Mouse (Mus musculus) MEL (cell line): Measurements from ENCODE around the gene Gm47995. TPM values are rescaled to one million over a fixed set of nuclear protein-coding genes. Genes with fewer than 3 reads are reported as not detected.

ENCODE experiments used
- DNase-seq: peaks from one replicate; pipeline ENCODE4 v3.0.0; 2011; ENCODE audit warnings: low read depth, low spot score
- H3K27ac ChIP-seq: 2 replicates; pipeline ENCODE4 v1.5.1; 2012; ENCODE audit warnings: low read depth, mild to moderate bottlenecking, control low read depth, low read length, moderate library complexity; ENCODE audit not compliant: control insufficient read depth
- H3K27me3 ChIP-seq, 2 experiments: fragments of 150-350 bp in 1 of 2; sonication (generic) in 1 of 2; 2 replicates each; pipeline ENCODE4 v1.6.1; 2012; ENCODE audit warnings: low read length in 2 of 2, mild to moderate bottlenecking in 2 of 2, improper control_type of control experiment in 1 of 2, moderate library complexity in 1 of 2; ENCODE audit not compliant: insufficient read depth in 2 of 2, control insufficient read depth in 1 of 2
- H3K36me3 ChIP-seq, 2 experiments: 2 replicates each; pipeline ENCODE4 v1.6.1; 2012 to 2014; ENCODE audit warnings: low read length in 2 of 2, improper control_type of control experiment in 1 of 2, inconsistent platforms in 1 of 2, mild to moderate bottlenecking in 1 of 2; ENCODE audit not compliant: insufficient read depth in 2 of 2, control insufficient read depth in 1 of 2
- H3K4me1 ChIP-seq, 2 experiments: fragments of 150-350 bp in 1 of 2; sonication (generic) in 1 of 2; 2 replicates each; pipeline ENCODE4 v1.6.1; 2012; ENCODE audit warnings: low read length in 2 of 2, improper control_type of control experiment in 1 of 2, mild to moderate bottlenecking in 1 of 2; ENCODE audit not compliant: insufficient read depth in 2 of 2, control insufficient read depth in 1 of 2
- H3K4me3 ChIP-seq, 2 experiments: fragments of 150-350 bp in 1 of 2; sonication (generic) in 1 of 2; 2 replicates each; pipeline ENCODE4 v1.5.1; 2012; ENCODE audit warnings: low read depth in 2 of 2, low read length in 2 of 2, mild to moderate bottlenecking in 2 of 2, moderate library complexity in 2 of 2, control low read depth in 1 of 2, improper control_type of control experiment in 1 of 2; ENCODE audit not compliant: control insufficient read depth in 1 of 2, insufficient read depth in 1 of 2
- H3K79me2 ChIP-seq: 2 replicates; pipeline ENCODE4 v1.6.1; 2012; ENCODE audit warnings: mild to moderate bottlenecking, low read length, moderate library complexity; ENCODE audit not compliant: control insufficient read depth, poor library complexity, insufficient read depth
- H3K9ac ChIP-seq: 2 replicates; pipeline ENCODE4 v1.6.1; 2012; ENCODE audit warnings: low read depth, mild to moderate bottlenecking, control low read depth, low read length, moderate library complexity; ENCODE audit not compliant: control insufficient read depth, poor library complexity, severe bottlenecking
- H3K9me3 ChIP-seq: fragments of 150-350 bp; sonication (generic); replicated peaks from 2 replicates; pipeline ENCODE4 v1.6.1; 2012; ENCODE audit warnings: mild to moderate bottlenecking, low read length, improper control_type of control experiment, moderate library complexity; ENCODE audit not compliant: insufficient read depth
- BHLHE40 ChIP-seq: IDR thresholded peaks from 2 replicates; pipeline ENCODE4 v1.6.1; 2012; ENCODE audit warnings: low read depth, mild to moderate bottlenecking, inconsistent platforms, low read length, improper control_type of control experiment, borderline replicate concordance
- CHD1 ChIP-seq: IDR thresholded peaks from 2 replicates; pipeline ENCODE4 v1.6.1; 2012; ENCODE audit warnings: low read depth, mild to moderate bottlenecking, inconsistent platforms, low read length, improper control_type of control experiment
- CTCF ChIP-seq, 3 experiments: IDR thresholded peaks in 2 of 3; conservative IDR thresholded peaks in 1 of 3; 2 replicates each; pipeline ENCODE4 v1.5.1; 2011 to 2012; ENCODE audit warnings: low read length in 3 of 3, low read depth in 2 of 3, mild to moderate bottlenecking in 2 of 3, improper control_type of control experiment in 1 of 3, inconsistent platforms in 1 of 3, mixed read lengths in 1 of 3, moderate library complexity in 1 of 3; ENCODE audit not compliant: control insufficient read depth in 1 of 3, insufficient read depth in 1 of 3, poor library complexity in 1 of 3, severe bottlenecking in 1 of 3
- E2F4 ChIP-seq: IDR thresholded peaks from 2 replicates; pipeline ENCODE4 v1.6.1; 2011; ENCODE audit warnings: low read depth, low read length, improper control_type of control experiment, borderline replicate concordance
- ETS1 ChIP-seq: IDR thresholded peaks from 2 replicates; pipeline ENCODE4 v1.6.1; 2012; ENCODE audit warnings: low read depth, mild to moderate bottlenecking, inconsistent platforms, low read length, improper control_type of control experiment, moderate library complexity
- GABPA ChIP-seq: IDR thresholded peaks from 2 replicates; pipeline ENCODE4 v1.6.1; 2012; ENCODE audit warnings: low read depth, mild to moderate bottlenecking, inconsistent platforms, low read length, improper control_type of control experiment, moderate library complexity
- GATA1 ChIP-seq: IDR thresholded peaks from 2 replicates; pipeline ENCODE4 v1.6.1; 2011; ENCODE audit warnings: low read depth, low read length, improper control_type of control experiment
- HCFC1 ChIP-seq: IDR thresholded peaks from 2 replicates; pipeline ENCODE4 v1.6.1; 2012; ENCODE audit warnings: low read depth, mild to moderate bottlenecking, inconsistent platforms, low read length, improper control_type of control experiment, moderate library complexity
- KAT2A ChIP-seq: conservative IDR thresholded peaks from 2 replicates; pipeline ENCODE4 v1.6.1; 2012; ENCODE audit warnings: low read depth, low read length, improper control_type of control experiment, inconsistent platforms
- MAFK ChIP-seq: IDR thresholded peaks from 2 replicates; pipeline ENCODE4 v1.6.1; 2011; ENCODE audit warnings: low read depth, mild to moderate bottlenecking, low read length, improper control_type of control experiment, borderline replicate concordance
- MEF2A ChIP-seq: IDR thresholded peaks from 2 replicates; pipeline ENCODE4 v1.6.1; 2014; ENCODE audit warnings: low read depth, mild to moderate bottlenecking, inconsistent platforms, low read length, improper control_type of control experiment; ENCODE audit not compliant: poor library complexity, insufficient replicate concordance, severe bottlenecking; ENCODE audit errors: extremely low read depth
- MXI1 ChIP-seq: IDR thresholded peaks from 2 replicates; pipeline ENCODE4 v1.6.1; 2011; ENCODE audit warnings: mild to moderate bottlenecking, low read depth, low read length, improper control_type of control experiment
- MYB ChIP-seq: IDR thresholded peaks from 2 replicates; pipeline ENCODE4 v1.6.1; 2011; ENCODE audit warnings: mild to moderate bottlenecking, low read depth, low read length, improper control_type of control experiment
- MYC ChIP-seq: IDR thresholded peaks from 2 replicates; pipeline ENCODE4 v1.6.1; 2011; ENCODE audit warnings: low read depth, mild to moderate bottlenecking, low read length, improper control_type of control experiment, moderate library complexity
- NELFE ChIP-seq: IDR thresholded peaks from 2 replicates; pipeline ENCODE4 v1.6.1; 2011; ENCODE audit warnings: low read depth, low read length, improper control_type of control experiment
- NRF1 ChIP-seq: IDR thresholded peaks from 2 replicates; pipeline ENCODE4 v1.6.1; 2014; ENCODE audit warnings: low read depth, mild to moderate bottlenecking, inconsistent platforms, low read length, improper control_type of control experiment, moderate library complexity; ENCODE audit not compliant: poor library complexity, insufficient read depth, severe bottlenecking
- POLR2A ChIP-seq, 2 experiments: IDR thresholded peaks; 2 replicates each; pipeline ENCODE4 v1.6.1; 2011 to 2012; ENCODE audit warnings: low read length in 2 of 2, mild to moderate bottlenecking in 2 of 2, control low read depth in 1 of 2, improper control_type of control experiment in 1 of 2, low read depth in 1 of 2, moderate library complexity in 1 of 2; ENCODE audit not compliant: control insufficient read depth in 1 of 2, insufficient read depth in 1 of 2, poor library complexity in 1 of 2
- POLR2AphosphoS2 ChIP-seq: IDR thresholded peaks from 2 replicates; pipeline ENCODE4 v1.6.1; 2011; ENCODE audit warnings: low read length, improper control_type of control experiment
- RCOR1 ChIP-seq: IDR thresholded peaks from 2 replicates; pipeline ENCODE4 v1.6.1; 2012; ENCODE audit warnings: low read depth, mild to moderate bottlenecking, inconsistent platforms, low read length, improper control_type of control experiment
- SIN3A ChIP-seq: IDR thresholded peaks from 2 replicates; pipeline ENCODE4 v1.6.1; 2012; ENCODE audit warnings: low read length, improper control_type of control experiment, inconsistent platforms
- SMC3 ChIP-seq: IDR thresholded peaks from 2 replicates; pipeline ENCODE4 v1.6.1; 2011; ENCODE audit warnings: low read depth, low read length, improper control_type of control experiment
- TAL1 ChIP-seq: IDR thresholded peaks from 2 replicates; pipeline ENCODE4 v1.6.1; 2012; ENCODE audit warnings: mild to moderate bottlenecking, inconsistent platforms, low read length, moderate library complexity, mixed read lengths
- TBP ChIP-seq: IDR thresholded peaks from 2 replicates; pipeline ENCODE4 v1.8.0; 2011; ENCODE audit warnings: low read depth, low read length, improper control_type of control experiment
- TCF12 ChIP-seq: IDR thresholded peaks from 2 replicates; pipeline ENCODE4 v1.6.1; 2014; ENCODE audit warnings: low read depth, mild to moderate bottlenecking, inconsistent platforms, low read length, improper control_type of control experiment, moderate library complexity
- USF1 ChIP-seq: IDR thresholded peaks from 2 replicates; pipeline ENCODE4 v1.6.1; 2014; ENCODE audit warnings: low read depth, mild to moderate bottlenecking, inconsistent platforms, low read length, improper control_type of control experiment, moderate library complexity
- ZC3H11A ChIP-seq: IDR thresholded peaks from 2 replicates; pipeline ENCODE4 v1.6.1; 2012; ENCODE audit warnings: low read depth, mild to moderate bottlenecking, inconsistent platforms, low read length, improper control_type of control experiment
- ZKSCAN1 ChIP-seq: IDR thresholded peaks from 2 replicates; pipeline ENCODE4 v1.6.1; 2012; ENCODE audit warnings: low read depth, mild to moderate bottlenecking, inconsistent platforms, low read length, improper control_type of control experiment, moderate library complexity
- polyA plus RNA-seq, 2 experiments: library from polyadenylated mRNA; stranded (reverse) in 1 of 2; unstranded in 1 of 2; fragments of >175 nt in 1 of 2; fragments of >200 nt in 1 of 2; gene quantifications; 2 replicates each; pipeline versions ENCODE4 v1.2.1 to v1.2.4; 2012; ENCODE audit warnings: low replicate concordance in 2 of 2, low read depth in 1 of 2; ENCODE audit not compliant: insufficient read length in 2 of 2, insufficient read depth in 1 of 2, missing spikeins in 1 of 2
- total RNA-seq: library from RNA; depleted of rRNA; stranded (reverse); fragments of 300-350 nt; gene quantifications from 2 replicates; pipeline ENCODE4 v1.2.3, GENCODE M21; 2012

The Gm47995 gene
- total and polyA plus RNA-seq, 3 experiments: 0.18 TPM; not detected in 2

DNA sequence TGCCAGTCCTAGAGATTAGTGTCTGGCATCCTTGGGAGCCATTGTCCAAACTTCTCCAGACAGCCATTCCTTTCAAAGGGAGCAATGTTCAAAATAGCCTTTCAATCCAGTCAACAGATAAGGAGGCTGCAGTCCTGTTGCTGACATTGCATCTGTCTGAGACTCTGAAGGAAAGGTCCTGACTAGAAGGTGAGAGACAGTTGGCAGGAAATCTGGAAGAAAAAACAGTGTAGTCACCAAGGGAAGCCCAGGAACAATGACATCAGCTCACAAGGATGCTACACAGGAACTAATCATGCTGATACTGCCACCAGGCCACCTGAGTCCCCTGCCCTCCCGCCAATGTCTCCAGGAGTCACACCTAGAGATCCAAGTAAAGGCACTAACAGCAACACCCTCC is 25.1 kb downstream of the Gm47995 start:
- peaks cover 3 to 8% of the 10 kb centered on the region in 2 experiments; a peak in 2 of 4 replicates for H3K4me1 ChIP-seq
- H3K36me3 ChIP-seq: peaks cover 0 to 5% of the 10 kb centered on the region in 2 experiments; a peak in 2 of 4 replicates
- no peak for TF ChIP-seq CHD1
- TF ChIP-seq KAT2A: no peak
- TF ChIP-seq HCFC1: no peak
- TF ChIP-seq USF1: no peak
- TF ChIP-seq GATA1: no peak
- TF ChIP-seq POLR2A (IDR thresholded peaks at IDR 0.05; ENCODE audit: control insufficient read depth in 1 of 2, insufficient read depth in 1 of 2, low read depth in 1 of 2, low read length in 2 of 2, poor library complexity in 1 of 2): no peak
- no peak for TF ChIP-seq TBP
- TF ChIP-seq RCOR1: no peak
- TF ChIP-seq MAFK: no peak
- no peak for TF ChIP-seq MXI1
- TF ChIP-seq MYC: no peak
- no peak for TF ChIP-seq E2F4
- TF ChIP-seq BHLHE40: no peak
- TF ChIP-seq NRF1: no peak
- TF ChIP-seq ZC3H11A: no peak
- no peak for TF ChIP-seq GABPA
- TF ChIP-seq, all 39 proteins: peak for 0
- H3K4me3 ChIP-seq: no peak overlapping the region
- no peak overlapping the region for H3K27ac ChIP-seq
- H3K27me3 ChIP-seq: no peaks in the 10 kb centered on the region
- no peak for DNase-seq
- no peaks in the 10 kb centered on the region for H3K9me3 ChIP-seq
- no peaks in the 10 kb centered on the region for H3K79me2 ChIP-seq
- no peak overlapping the region for H3K9ac ChIP-seq

DNA sequence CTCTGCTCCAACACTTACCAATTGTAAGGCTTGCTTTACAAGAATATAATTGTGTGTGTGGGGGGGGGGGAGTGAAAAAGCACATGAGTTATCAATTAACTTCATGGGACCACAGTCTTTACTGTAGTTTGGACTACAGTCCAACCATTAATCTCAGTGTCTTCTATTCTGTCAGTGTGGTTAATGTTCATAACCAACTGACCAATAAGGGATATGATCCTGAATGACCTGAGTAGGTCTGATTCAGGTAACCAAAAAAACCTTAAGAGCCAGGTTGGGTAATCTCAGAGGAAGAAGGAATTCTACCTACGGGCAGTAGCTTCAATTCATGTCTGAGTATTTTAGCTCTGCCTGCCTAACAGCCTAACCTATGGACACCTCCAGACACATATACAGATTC is 26.3 kb downstream of the Gm47995 start:
- H3K4me1 ChIP-seq: peaks cover 0 to under 1% of the 10 kb centered on the region in 2 experiments; a peak in 1 of 4 replicates
- no peak for DNase-seq
- H3K9ac ChIP-seq: no peak overlapping the region
- H3K79me2 ChIP-seq: no peaks in the 10 kb centered on the region
- H3K27me3 ChIP-seq: no peaks in the 10 kb centered on the region
- TF ChIP-seq GABPA (no peak), GATA1 (no peak), MAFK (no peak), SMC3 (no peak), NELFE (no peak), USF1 (no peak), ZKSCAN1 (no peak), ETS1 (no peak), MYB (no peak), MEF2A (no peak), POLR2AphosphoS2 (no peak), CTCF (IDR thresholded peaks at IDR 0.05 in 2 of 3, conservative IDR thresholded peaks at IDR 0.05 in 1 of 3; ENCODE audit: control insufficient read depth in 1 of 3, insufficient read depth in 1 of 3, low read depth in 2 of 3, low read length in 3 of 3, poor library complexity in 1 of 3, severe bottlenecking in 1 of 3) (no peak), MYC (no peak), SIN3A (no peak), TAL1 (no peak), TCF12 (no peak), CHD1 (no peak), POLR2A (IDR thresholded peaks at IDR 0.05; ENCODE audit: control insufficient read depth in 1 of 2, insufficient read depth in 1 of 2, low read depth in 1 of 2, low read length in 2 of 2, poor library complexity in 1 of 2) (no peak), NRF1 (no peak), TBP (no peak)
- no peaks in the 10 kb centered on the region for H3K9me3 ChIP-seq
- H3K36me3 ChIP-seq: peaks cover 0 to under 1% of the 10 kb centered on the region in 2 experiments; a peak in 2 of 4 replicates
- H3K27ac ChIP-seq: no peak overlapping the region
- H3K4me3 ChIP-seq: no peak overlapping the region
